Mouse (Mus musculus): ENCODE results near the gene Cypt1. TPM values are rescaled to one million over a fixed set of nuclear protein-coding genes. Genes with fewer than 3 reads are reported as not detected.

Cypt1 gene
- total RNA-seq (2021) = not detected

DNA sequence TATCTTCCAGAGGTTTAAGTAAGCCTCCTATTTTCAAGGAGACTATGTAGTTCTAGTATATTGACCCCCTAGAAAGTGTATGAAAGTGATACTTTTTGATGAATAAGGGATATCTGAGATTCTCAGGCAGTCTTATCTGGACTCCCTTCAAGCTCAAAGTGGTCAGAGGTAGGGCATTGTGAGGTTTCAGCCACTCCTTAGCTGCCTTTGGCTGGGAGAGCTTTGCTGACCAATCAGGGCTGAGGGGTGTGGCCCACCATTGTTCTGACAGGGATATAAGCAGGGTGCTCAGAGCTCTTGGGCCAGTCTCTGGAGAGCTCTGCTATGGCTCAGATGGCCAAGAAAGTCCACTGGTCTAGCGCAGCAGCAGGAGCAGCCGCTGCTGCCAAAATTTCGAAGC lies at the start of gene Cypt1:
TSS of gene Cypt1 (plus strand) at position 301 of the 400 bp plus-strand sequence.
- intact Hi-C loops (cut with DNase I) = no loop called here

GRCm38 (mm10) chrX:16546806-16547205 lies 24.1 kb downstream of the Cypt1 start:
- intact Hi-C loops (cut with DNase I) = no loop called here
- no peak for DNase-seq (ENCODE audit: low spot score in 2 of 2)

More for the DNA sequence above, at the start of gene Cypt1:
- DNase-seq (ENCODE audit: low spot score in 2 of 2) = no peak

DNA sequence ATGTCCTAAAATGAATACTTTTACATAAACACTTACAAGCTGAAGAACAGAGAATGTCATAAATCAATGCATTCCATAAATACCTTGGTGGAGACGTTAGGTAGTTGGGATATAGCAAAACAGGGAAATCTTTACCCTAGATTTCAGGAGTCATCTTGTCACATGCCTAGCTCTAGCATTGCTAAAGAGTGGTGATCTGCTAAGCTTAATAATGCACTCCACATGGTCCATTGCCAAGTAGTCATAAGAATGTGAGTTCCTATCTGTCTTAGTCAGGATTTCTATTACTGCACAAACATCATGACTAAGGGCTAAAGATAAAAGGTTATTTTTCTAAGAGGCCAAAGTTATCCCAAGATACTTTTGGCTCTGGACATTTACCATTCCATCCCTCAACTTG lies 34.4 kb downstream of the Cypt1 start:
- no peak for DNase-seq (ENCODE audit: low spot score in 2 of 2)
- intact Hi-C loops (cut with DNase I) = no loop called here

GRCm38 (mm10) chrX:16558501-16558900 lies 35.8 kb downstream of the Cypt1 start:
- no peak for DNase-seq (ENCODE audit: low spot score in 2 of 2)
- intact Hi-C loops (cut with DNase I) = no loop called here

Other genes starting within 250 kb of the Cypt1 start
- gene Maoa, start 96.8 kb downstream of the Cypt1 start, total RNA-seq (2021) = 10 to 100 TPM; 17.1 to 19.2 TPM